Mouse (Mus musculus): ENCODE results near the gene Dync1li2.

GRCm38 (mm10) chr8:104427703-104428102 lies 15.1 kb downstream of the Dync1li2 start:
- no peak for TF ChIP-seq CTCF (IDR thresholded peaks at IDR 0.05; ENCODE audit: low read depth, low read length)
- TF ChIP-seq POLR2A (IDR thresholded peaks at IDR 0.05; ENCODE audit: extremely low read depth, insufficient read depth, low read length) = no peak
